Mouse (Mus musculus) testis, adult 2 months (tissue): ENCODE results near the gene S1pr2.

ENCODE experiments used
- CTCF ChIP-seq: fragments of 200-500 bp; IDR thresholded peaks from 2 replicates; pipeline ENCODE4 v1.5.1; 2012; ENCODE audit warnings: low read depth, mild to moderate bottlenecking, inconsistent platforms, low read length, moderate library complexity; ENCODE audit not compliant: control insufficient read depth, insufficient read depth, insufficient replicate concordance
- POLR2A ChIP-seq: fragments of 200-500 bp; IDR thresholded peaks from 2 replicates; pipeline ENCODE4 v1.6.1; 2012; ENCODE audit warnings: low read depth, mild to moderate bottlenecking, inconsistent platforms, low read length, moderate library complexity; ENCODE audit not compliant: control insufficient read depth

- TF ChIP-seq CTCF (no peak), POLR2A (no peak)
Measured at GRCm38 (mm10) chr9:20944697-20945370, 31.7 kb downstream of the S1pr2 start.
